Mouse (Mus musculus): ENCODE results near the gene Vgf.

DNA sequence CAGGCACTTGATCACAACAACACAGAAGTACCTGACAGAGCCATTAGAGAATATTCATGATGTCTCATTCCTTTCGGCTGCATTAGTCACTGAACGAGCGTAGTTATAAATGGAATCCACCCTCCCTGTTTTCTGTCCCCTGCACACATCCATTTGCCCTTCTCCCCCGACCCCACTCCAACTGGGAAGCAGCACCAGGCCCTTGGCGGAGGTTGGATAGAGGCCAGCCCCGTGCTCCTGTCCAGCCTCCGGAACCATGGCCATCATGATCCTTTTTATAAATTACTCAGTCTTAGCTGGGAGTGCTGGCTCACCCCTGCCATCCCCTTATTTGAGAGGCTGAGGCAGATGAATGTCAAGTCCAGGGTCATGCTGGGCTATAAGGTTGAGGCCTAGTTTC, 28.1 kb downstream of the Vgf start:
- TF ChIP-seq MYOD1 (IDR thresholded peaks at IDR 0.05; ENCODE audit: control insufficient read depth, insufficient read length, low read depth) (no peak), CTCF (IDR thresholded peaks at IDR 0.05; ENCODE audit: control insufficient read depth, insufficient read depth, insufficient read length) (no peak), USF1 (IDR thresholded peaks at IDR 0.05; ENCODE audit: low read depth) (no peak), CEBPB (IDR thresholded peaks at IDR 0.05; ENCODE audit: low read depth) (no peak)

All from C2C12 (cell line).